Comparison of ENCODE assay signal across 10 mouse cellular contexts in the genomic region with DNA sequence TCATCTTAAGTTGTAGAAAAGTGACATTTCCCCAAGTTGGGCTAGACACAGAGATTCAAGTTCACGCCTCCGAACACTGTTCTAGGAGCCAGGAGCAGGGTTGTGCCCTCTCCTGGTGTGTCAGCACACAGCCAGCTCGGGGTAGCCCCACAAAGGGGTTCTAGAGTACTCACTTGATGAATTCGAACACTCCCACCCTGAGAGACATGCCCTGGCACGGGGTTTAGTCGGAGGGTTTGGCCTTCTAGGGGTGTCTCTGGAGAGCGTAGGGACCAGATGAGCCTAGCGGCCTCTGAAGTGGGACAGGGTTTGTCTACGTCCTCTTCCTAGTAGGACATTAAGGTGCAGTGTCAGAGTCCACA. TPM values are rescaled to one million over a fixed set of nuclear protein-coding genes. Genes with fewer than 3 reads are reported as not detected.
DNase-seq lines count a peak whose midpoint lies in the region; ATAC-seq and TF ChIP-seq lines count a peak whose summit lies in the region.
"Had no signal": no experiment of that assay in that cellular context is flagged by ENCODE, and none has a peak within 500 bp of the region (broad histone marks: within the 10 kb centered on the region; RNA-seq: fewer than 3 reads in every experiment).

No protein-coding gene starts in this region.

- WGBS in kidney, embryonic 14.5 days: 80% methylated on average over 9 of the region's 9 CpGs
- WGBS in embryonic facial prominence, embryonic 13.5 days: 77% methylated on average over 9 of the region's 9 CpGs
- 74% methylated on average over 9 of the region's 9 CpGs for WGBS in hindbrain, embryonic 14.5 days
- WGBS in midbrain, embryonic 14.5 days: 74% methylated on average over 9 of the region's 9 CpGs
- 72% methylated on average over 9 of the region's 9 CpGs for WGBS in cerebellum, adult 2 months

- TF ChIP-seq POLR2A in cerebellum, adult 2 months (IDR thresholded peaks at IDR 0.05; ENCODE audit: borderline replicate concordance, insufficient read depth, low read length): no peak

- H3K9me3 ChIP-seq in kidney, embryonic 14.5 days (ENCODE audit: control insufficient read depth, low read length): no peaks in the 10 kb centered on the region
- no peaks in the 10 kb centered on the region for H3K9me3 ChIP-seq in embryonic facial prominence, embryonic 13.5 days
- H3K9me3 ChIP-seq in hindbrain, embryonic 14.5 days (ENCODE audit: control insufficient read depth, low read length): no peaks in the 10 kb centered on the region
- H3K9me3 ChIP-seq in midbrain, embryonic 14.5 days (ENCODE audit: control insufficient read depth, low read length): no peaks in the 10 kb centered on the region
- H3K9me3 ChIP-seq: heart, embryonic 13.5 days had no signal

- H3K27ac ChIP-seq in kidney, embryonic 14.5 days (ENCODE audit: low read depth, low read length): no peak overlapping the region
- H3K27ac ChIP-seq in embryonic facial prominence, embryonic 13.5 days: peak overlapping the region; percentile 24
- peak overlapping the region; percentile 74 for H3K27ac ChIP-seq in hindbrain, embryonic 14.5 days
- peak overlapping the region; percentile 74 for H3K27ac ChIP-seq in midbrain, embryonic 14.5 days (replicated peaks; ENCODE audit: low read depth, low read length)
- no peak overlapping the region for H3K27ac ChIP-seq in cerebellum, adult 2 months (ENCODE audit: insufficient read depth, low read length)
- H3K27ac ChIP-seq: heart, embryonic 13.5 days had no signal

- no peak overlapping the region for H3K9ac ChIP-seq in kidney, embryonic 14.5 days (ENCODE audit: low read depth, low read length)
- no peak overlapping the region for H3K9ac ChIP-seq in embryonic facial prominence, embryonic 13.5 days
- peak overlapping the region; percentile 41; the same call in 1 of the 2 replicates for H3K9ac ChIP-seq in hindbrain, embryonic 14.5 days
- no peak overlapping the region for H3K9ac ChIP-seq in midbrain, embryonic 14.5 days (replicated peaks; ENCODE audit: low read length)
- H3K9ac ChIP-seq: heart, embryonic 13.5 days had no signal

- no peaks in the 10 kb centered on the region for H3K27me3 ChIP-seq in kidney, embryonic 14.5 days (ENCODE audit: control insufficient read depth, insufficient read depth, low read length)
- no peaks in the 10 kb centered on the region for H3K27me3 ChIP-seq in embryonic facial prominence, embryonic 13.5 days
- no peaks in the 10 kb centered on the region for H3K27me3 ChIP-seq in hindbrain, embryonic 14.5 days (ENCODE audit: control insufficient read depth, insufficient read depth, low read length)
- H3K27me3 ChIP-seq in midbrain, embryonic 14.5 days (ENCODE audit: control insufficient read depth, insufficient read depth, low read length): no peaks in the 10 kb centered on the region
- no peaks in the 10 kb centered on the region for H3K27me3 ChIP-seq in cerebellum, adult 2 months (ENCODE audit: control insufficient read depth, insufficient read depth, low read length)
- H3K27me3 ChIP-seq: CH12.LX; heart, embryonic 13.5 days had no signal

- no peak for DNase-seq in kidney, postnatal 10 days
- DNase-seq in hindbrain, embryonic 14.5 days (ENCODE audit: low spot score): no peak
- DNase-seq in midbrain, embryonic 14.5 days: no peak
- no peak for DNase-seq in adrenal gland, postnatal 4 days (ENCODE audit: low spot score in 2 of 2)
- no peak for DNase-seq in cerebellum, adult 2 months
- DNase-seq in urinary bladder, postnatal 36 days (ENCODE audit: low spot score in 2 of 2): no peak

- no peak overlapping the region for H3K4me2 ChIP-seq in kidney, embryonic 14.5 days (replicated peaks; ENCODE audit: low read depth, low read length)
- H3K4me2 ChIP-seq in embryonic facial prominence, embryonic 13.5 days: no peak overlapping the region
- H3K4me2 ChIP-seq in hindbrain, embryonic 14.5 days (replicated peaks): no peak overlapping the region
- no peak overlapping the region for H3K4me2 ChIP-seq in midbrain, embryonic 14.5 days (ENCODE audit: low read length)
- H3K4me2 ChIP-seq: heart, embryonic 13.5 days had no signal

- TF ChIP-seq CTCF in cerebellum, adult 2 months (IDR thresholded peaks at IDR 0.05; ENCODE audit: borderline replicate concordance, insufficient read depth, low read depth, low read length): no peak

- H3K4me3 ChIP-seq in kidney, embryonic 14.5 days (ENCODE audit: low read length): no peak overlapping the region
- no peak overlapping the region for H3K4me3 ChIP-seq in embryonic facial prominence, embryonic 13.5 days
- H3K4me3 ChIP-seq in hindbrain, embryonic 14.5 days (replicated peaks; ENCODE audit: low read length): no peak overlapping the region
- no peak overlapping the region for H3K4me3 ChIP-seq in midbrain, embryonic 14.5 days (replicated peaks; ENCODE audit: low read depth, low read length)
- H3K4me3 ChIP-seq in cerebellum, adult 2 months (replicated peaks; ENCODE audit: insufficient read depth, low read depth, low read length): no peak overlapping the region
- H3K4me3 ChIP-seq: heart, embryonic 13.5 days had no signal

- peak; percentile 72 for ATAC-seq in kidney, embryonic 14.5 days (ENCODE audit: low FRiP score, low TSS enrichment)
- peak; percentile 32; the same call in 1 of the 2 replicates for ATAC-seq in embryonic facial prominence, embryonic 13.5 days (ENCODE audit: insufficient number of reproducible peaks, insufficient read depth, low FRiP score, low TSS enrichment, low read depth)
- peak; percentile 61 for ATAC-seq in hindbrain, embryonic 14.5 days (ENCODE audit: low FRiP score)
- peak; percentile 55; the same call in 1 of the 2 replicates for ATAC-seq in midbrain, embryonic 14.5 days (ENCODE audit: low FRiP score, low TSS enrichment)

- H3K36me3 ChIP-seq in kidney, embryonic 14.5 days (ENCODE audit: control insufficient read depth, insufficient read depth, low read length): peaks cover 37% of the 10 kb centered on the region
- H3K36me3 ChIP-seq in embryonic facial prominence, embryonic 13.5 days: peaks cover 46% of the 10 kb centered on the region
- peaks cover 29% of the 10 kb centered on the region for H3K36me3 ChIP-seq in hindbrain, embryonic 14.5 days (replicated peaks; ENCODE audit: control insufficient read depth, insufficient read depth)
- H3K36me3 ChIP-seq in midbrain, embryonic 14.5 days (ENCODE audit: control insufficient read depth, insufficient read depth, low read length): peaks cover 34% of the 10 kb centered on the region

- H3K4me1 ChIP-seq in kidney, embryonic 14.5 days (ENCODE audit: control insufficient read depth, insufficient read depth, low read length): no peaks in the 10 kb centered on the region
- no peaks in the 10 kb centered on the region for H3K4me1 ChIP-seq in embryonic facial prominence, embryonic 13.5 days
- H3K4me1 ChIP-seq in hindbrain, embryonic 14.5 days (replicated peaks; ENCODE audit: control insufficient read depth, insufficient read depth, low read length): no peaks in the 10 kb centered on the region
- H3K4me1 ChIP-seq in midbrain, embryonic 14.5 days (ENCODE audit: control insufficient read depth, insufficient read depth, low read length): no peaks in the 10 kb centered on the region
- no peaks in the 10 kb centered on the region for H3K4me1 ChIP-seq in cerebellum, adult 2 months (ENCODE audit: control insufficient read depth, insufficient read depth, low read length)

RNA-seq across cellular contexts. Expression of a gene that starts 10.3 kb away (rescaled TPM):
- polyA plus RNA-seq in kidney, embryonic 14.5 days (2014; fragmentation: Nextera tagmentation; extraction: Ambion mirVana): 142 and 174 TPM in 2 replicates
- polyA plus RNA-seq in embryonic facial prominence, embryonic 13.5 days (2015; fragmentation: Nextera tagmentation; extraction: Ambion mirVana): 120 and 144 TPM in 2 replicates
- 105 and 111 TPM in 2 replicates for polyA plus RNA-seq in hindbrain, embryonic 14.5 days (2014; fragmentation: Nextera tagmentation; extraction: Ambion mirVana)
- polyA plus RNA-seq in midbrain, embryonic 14.5 days (2014; fragmentation: Nextera tagmentation; extraction: Ambion mirVana): 110 and 121 TPM in 2 replicates
- 100 to 1,000 TPM; 113 to 116 TPM for total RNA-seq in adrenal gland, postnatal 4 days (2021)
- 45.2 and 52.3 TPM in 2 replicates for polyA plus RNA-seq in cerebellum, adult 2 months (2012; rRNA removed)

RNA-seq across cellular contexts. Expression of a gene that starts 11.2 kb away (rescaled TPM):
- not detected in 2 replicates for polyA plus RNA-seq in kidney, embryonic 14.5 days (2014; fragmentation: Nextera tagmentation; extraction: Ambion mirVana)
- polyA plus RNA-seq in embryonic facial prominence, embryonic 13.5 days (2015; fragmentation: Nextera tagmentation; extraction: Ambion mirVana): not detected in 2 replicates
- polyA plus RNA-seq in hindbrain, embryonic 14.5 days (2014; fragmentation: Nextera tagmentation; extraction: Ambion mirVana): 0.20 TPM in 1 of 2 replicates, not detected in the other
- polyA plus RNA-seq in midbrain, embryonic 14.5 days (2014; fragmentation: Nextera tagmentation; extraction: Ambion mirVana): not detected in 2 replicates
- total RNA-seq in adrenal gland, postnatal 4 days (2021): 1 to 10 TPM; 1.6 to 2.4 TPM
- polyA plus RNA-seq in cerebellum, adult 2 months (2012; rRNA removed): 0.75 and 0.76 TPM in 2 replicates
- polyA plus RNA-seq: heart, embryonic 13.5 days had no signal

Comparison
In these comparisons a context has a peak if more than half of its experiments do, and no peak if none do; other contexts are left out.
1. H3K27ac ChIP-seq: peak in embryonic facial prominence, embryonic 13.5 days (single experiment), hindbrain, embryonic 14.5 days (single experiment) and midbrain, embryonic 14.5 days (single experiment); none in kidney, embryonic 14.5 days (single experiment) and cerebellum, adult 2 months (single experiment).
2. Peak in every context shown above with its lines, with median percentiles within 50 percentile points of each other: ATAC-seq.